Comparison of ENCODE assay signal across 8 mouse cellular contexts in the genomic region with DNA sequence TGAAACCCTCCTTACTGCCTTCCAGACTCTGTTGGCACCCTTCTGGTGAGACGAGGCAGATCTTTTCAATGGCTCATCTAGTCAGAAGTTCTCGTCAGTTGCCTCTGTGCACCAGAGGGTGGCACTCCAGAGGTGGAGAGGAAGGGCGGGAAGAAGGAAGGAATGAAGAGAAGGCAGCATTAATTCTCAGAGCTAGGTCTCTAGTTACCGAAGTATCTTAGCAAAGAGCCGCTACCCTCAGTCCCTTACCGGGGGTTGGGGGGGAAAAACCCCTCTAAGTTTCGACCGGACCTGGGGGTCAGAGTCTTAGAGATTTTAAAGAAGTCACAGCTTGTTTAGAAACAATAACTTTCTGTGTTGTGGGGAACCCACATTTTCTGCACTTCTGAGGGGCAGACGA. TPM values are rescaled to one million over a fixed set of nuclear protein-coding genes. Genes with fewer than 3 reads are reported as not detected.
DNase-seq lines count a peak whose midpoint lies in the region; ATAC-seq and TF ChIP-seq lines count a peak whose summit lies in the region.

No protein-coding gene starts in this region.

- peak overlapping the region; percentile 21 for H3K9ac ChIP-seq in ES-Bruce4 (ENCODE audit: low read depth, poor library complexity, severe bottlenecking)
- H3K9ac ChIP-seq in forebrain, embryonic 13.5 days = no peak overlapping the region

- WGBS in forebrain, embryonic 13.5 days = 4% methylated on average over 9 of the region's 9 CpGs
- WGBS in hindbrain, embryonic 10.5 days = 1% methylated on average over 9 of the region's 9 CpGs

- H3K27me3 ChIP-seq in ES-Bruce4 (ENCODE audit: control insufficient read depth, insufficient read depth, low read length, poor library complexity, severe bottlenecking) = no peaks in the 10 kb centered on the region
- H3K27me3 ChIP-seq in forebrain, embryonic 13.5 days = peaks cover 41% of the 10 kb centered on the region
- H3K27me3 ChIP-seq in hindbrain, embryonic 10.5 days (ENCODE audit: insufficient read depth, poor library complexity, severe bottlenecking) = peaks cover 45% of the 10 kb centered on the region

- intact Hi-C loops in left cerebral cortex, adult 2 months (cut with DNase I) = loop anchor here (1.0 to 10.0 kb wide), 4 partner anchors 182 to 451 kb away; no protein-coding TSS in a partner anchor

- H3K4me2 ChIP-seq in forebrain, embryonic 13.5 days = peak overlapping the region; percentile 99

- peak; percentile 69 to 80 for DNase-seq in adrenal gland, postnatal 36 days
- peak; percentile 69 for DNase-seq in hindbrain, embryonic 10.5 days (ENCODE audit: low spot score)
- peak; percentile 57 to 64 for DNase-seq in left cerebral cortex, adult 2 months (ENCODE audit: extremely low spot score in 1 of 2, low spot score in 2 of 2)
- DNase-seq in right cerebral cortex, adult 2 months (ENCODE audit: low spot score in 2 of 2) = peak; percentile 66 to 69
- DNase-seq in MN1 (ENCODE audit: low spot score) = no peak

- TF ChIP-seq CTCF in ES-Bruce4 (IDR thresholded peaks at IDR 0.05; ENCODE audit: low read depth, low read length) = peak; percentile 80
- TF ChIP-seq CTCF in left cerebral cortex, adult 2 months (IDR thresholded peaks at IDR 0.05) = peak; percentile 89

- peak overlapping the region; percentile 21 for H3K4me3 ChIP-seq in ES-Bruce4 (ENCODE audit: low read depth, low read length)
- H3K4me3 ChIP-seq in forebrain, embryonic 13.5 days = peak overlapping the region; percentile 66
- peak overlapping the region; percentile 74 for H3K4me3 ChIP-seq in hindbrain, embryonic 10.5 days
- H3K4me3 ChIP-seq in left cerebral cortex, adult 2 months = no peak overlapping the region

- H3K36me3 ChIP-seq in ES-Bruce4 (ENCODE audit: control insufficient read depth, insufficient read depth, low read length, poor library complexity, severe bottlenecking) = no peaks in the 10 kb centered on the region
- H3K36me3 ChIP-seq in forebrain, embryonic 13.5 days (ENCODE audit: poor library complexity, severe bottlenecking) = no peaks in the 10 kb centered on the region
- no peaks in the 10 kb centered on the region for H3K36me3 ChIP-seq in hindbrain, embryonic 10.5 days

- H3K27ac ChIP-seq in ES-Bruce4 (ENCODE audit: insufficient read depth, low read length) = no peak overlapping the region
- no peak overlapping the region for H3K27ac ChIP-seq in forebrain, embryonic 13.5 days
- H3K27ac ChIP-seq in hindbrain, embryonic 10.5 days = peak overlapping the region; percentile 53
- no peak overlapping the region for H3K27ac ChIP-seq in left cerebral cortex, adult 2 months

- no peaks in the 10 kb centered on the region for H3K4me1 ChIP-seq in ES-Bruce4 (ENCODE audit: control insufficient read depth, insufficient read depth, low read length)
- H3K4me1 ChIP-seq in forebrain, embryonic 13.5 days = peaks cover 33% of the 10 kb centered on the region
- peaks cover 50% of the 10 kb centered on the region for H3K4me1 ChIP-seq in hindbrain, embryonic 10.5 days (replicated peaks)

- no peak for ATAC-seq in forebrain, embryonic 13.5 days
- ATAC-seq in megakaryocyte, adult 5-6 weeks (ENCODE audit: poor library complexity, severe bottlenecking) = peak; percentile 19

- no peaks in the 10 kb centered on the region for H3K9me3 ChIP-seq in ES-Bruce4 (replicated peaks; ENCODE audit: control insufficient read depth, insufficient read depth, low read length, poor library complexity, severe bottlenecking)
- H3K9me3 ChIP-seq in forebrain, embryonic 13.5 days (replicated peaks) = no peaks in the 10 kb centered on the region
- H3K9me3 ChIP-seq in hindbrain, embryonic 10.5 days = no peaks in the 10 kb centered on the region

- no peak for TF ChIP-seq POLR2A in ES-Bruce4 (IDR thresholded peaks at IDR 0.05; ENCODE audit: insufficient read depth, low read length)

- 0 out of 2 replicates have a peak, but pooled peaks have one; percentile 13 for TF ChIP-seq EP300 in ES-Bruce4 (IDR thresholded peaks at IDR 0.05; ENCODE audit: insufficient read depth, low read depth, low read length)

RNA-seq across cellular contexts. Expression of a gene that starts 3.3 kb away (rescaled TPM):
- polyA plus RNA-seq in ES-Bruce4 (2011; ENCODE audit: insufficient read depth, insufficient read length, low read depth, missing spikeins) = 75.5 and 76.1 TPM in 2 replicates
- 10 to 100 TPM; 28.0 to 51.3 TPM for total RNA-seq in adrenal gland, postnatal 36 days (2021)
- 11.0 and 12.1 TPM in 2 replicates for polyA plus RNA-seq in forebrain, embryonic 13.5 days (2015; fragmentation: Nextera tagmentation; extraction: Ambion mirVana)
- 26.2 and 27.4 TPM in 2 replicates for polyA plus RNA-seq in hindbrain, embryonic 10.5 days (2016; fragmentation: Nextera tagmentation; extraction: Ambion mirVana)
- total RNA-seq in left cerebral cortex, adult 2 months (2021) = 1 to 10 TPM; 8.4 to 9.1 TPM
- 16.8 and 21.2 TPM in 2 replicates for total RNA-seq in megakaryocyte, adult 5-6 weeks (2015)
- total RNA-seq in megakaryocyte, adult 5-6 weeks (2017) = 15.1 and 20.4 TPM in 2 replicates
